Mouse (Mus musculus) adrenal gland, postnatal 10 days (tissue): Measurements from ENCODE around the gene Gbp4. TPM values are rescaled to one million over a fixed set of nuclear protein-coding genes. Genes with fewer than 3 reads are reported as not detected.
"Not testable (repeated sequence)": the region's sequence is repeated elsewhere in the genome, so short reads cannot be mapped to it uniquely, and the experiment has no call there.

Experiments
- DNase-seq: peaks from one replicate; pipeline ENCODE4 v3.0.0; 2021; ENCODE audit warnings: mixed read lengths
- long read RNA-seq, 2 experiments: library from polyadenylated mRNA; stranded (forward); transcript quantifications; one replicate each; pipeline ENCODE4 v2.0.0; 2021
- total RNA-seq, 2 experiments: library from RNA; stranded (reverse); gene quantifications; 2 replicates each; pipeline ENCODE4 v1.2.3; 2021

Gene Gbp4
- total RNA-seq: 1 to 10 TPM; 3.9 to 6.4 TPM
- long read RNA-seq, experiment 1, partial matches to known transcripts: 0 of 2 reads
- long read RNA-seq, experiment 1, other reads (novel, unspliced or antisense): 2 of 2 reads
- long read RNA-seq, experiment 2, partial matches to known transcripts: 0 of 4 reads
- long read RNA-seq, experiment 2, other reads (novel, unspliced or antisense): 4 of 4 reads

- peak; percentile 22 for DNase-seq
These were observed at the start of gene Gbp4, which contains the start of the genes Gbp9 and Gbp8 for GRCm38 (mm10) chr5:105139409-105140088. Gbp4 (minus strand) TSS chr5:105139586. Gbp9 (minus strand) TSS chr5:105139539. Gbp8 (minus strand) TSS chr5:105139540.

- no peak for DNase-seq
These were observed 42.1 kb upstream of the Gbp4 start for GRCm38 (mm10) chr5:105181446-105181845.

GRCm38 (mm10) chr5:105156582-105156981, 17.2 kb upstream of the Gbp4 start:
- no peak for DNase-seq

- no peak for DNase-seq
These were observed 14.7 kb upstream of the Gbp4 start for GRCm38 (mm10) chr5:105154049-105154448.

- not testable (repeated sequence) for DNase-seq
These were observed 8.7 kb upstream of the Gbp4 start for GRCm38 (mm10) chr5:105148062-105148461.

GRCm38 (mm10) chr5:105146447-105146846, 7.1 kb upstream of the Gbp4 start:
- DNase-seq: no peak

- DNase-seq: peak; percentile 15
These were observed 6.3 kb upstream of the Gbp4 start for GRCm38 (mm10) chr5:105145731-105146130.

- DNase-seq: not testable (repeated sequence)
These were observed 864 bp upstream of the Gbp4 start for GRCm38 (mm10) chr5:105140089-105140810.

- no peak for DNase-seq
These were observed 480 bp downstream of the Gbp4 start for GRCm38 (mm10) chr5:105138906-105139305.

- DNase-seq: not testable (repeated sequence)
These were observed 2.6 kb downstream of the Gbp4 start for GRCm38 (mm10) chr5:105136706-105137304.

- DNase-seq: not testable (repeated sequence)
These were observed 17.7 kb downstream of the Gbp4 start for GRCm38 (mm10) chr5:105121731-105122130.

- DNase-seq: no peak
These were observed 23.6 kb downstream of the Gbp4 start for GRCm38 (mm10) chr5:105115740-105116139.

- no peak for DNase-seq
These were observed 24.7 kb downstream of the Gbp4 start for GRCm38 (mm10) chr5:105114696-105115095.

- DNase-seq: no peak
These were observed 25.7 kb downstream of the Gbp4 start for GRCm38 (mm10) chr5:105113656-105114055.

- DNase-seq: peak; percentile 69
These were observed 29.0 kb downstream of the Gbp4 start for GRCm38 (mm10) chr5:105110271-105110852.

GRCm38 (mm10) chr5:105109775-105110174, 29.6 kb downstream of the Gbp4 start:
- peak; percentile 7 for DNase-seq

GRCm38 (mm10) chr5:105105689-105106088, 33.7 kb downstream of the Gbp4 start:
- not testable (repeated sequence) for DNase-seq

GRCm38 (mm10) chr5:105081900-105082299, 57.5 kb downstream of the Gbp4 start:
- no peak for DNase-seq

- not testable (repeated sequence) for DNase-seq
These were observed 71.0 kb downstream of the Gbp4 start for GRCm38 (mm10) chr5:105068356-105068755.
